Mouse (Mus musculus) erythroblast, embryonic 14.5 days (primary cell): ENCODE results near the gene Cep170b.

ENCODE experiments used
- GATA1 ChIP-seq: IDR thresholded peaks from 2 replicates; pipeline ENCODE4 v1.6.1; 2012; ENCODE audit warnings: low read length, inconsistent platforms, mixed read lengths
- TAL1 ChIP-seq: IDR thresholded peaks from 3 replicates; pipeline ENCODE4 v1.6.1; 2012; ENCODE audit warnings: low read length, inconsistent platforms, mixed read lengths

GRCm38 (mm10) chr12:112724077-112724805 lies 4.0 kb downstream of the Cep170b start:
- TF ChIP-seq GATA1 = no peak
- TF ChIP-seq TAL1 = no peak
